In genomic region chr13:20182239-20182825, GRCm38 (mm10) we compare ENCODE assay signal across 8 mouse cellular contexts.
DNase-seq lines count a peak whose midpoint lies in the region; ATAC-seq lines count a peak whose summit lies in the region.

No protein-coding gene starts in this region.

- no peaks in the 10 kb centered on the region for H3K36me3 ChIP-seq in lung, embryonic 15.5 days

- H3K4me3 ChIP-seq in lung, embryonic 15.5 days: no peak overlapping the region

- no peak overlapping the region for H3K4me2 ChIP-seq in lung, embryonic 15.5 days

- H3K27me3 ChIP-seq in lung, embryonic 15.5 days: no peaks in the 10 kb centered on the region

- peak; percentile 69 for ATAC-seq in lung, embryonic 15.5 days (ENCODE audit: borderline replicate concordance, extremely low read depth, low FRiP score, low TSS enrichment)

- intact Hi-C loops in heart, postnatal 25 days (cut with DNase I): loop anchor here (2.0 to 5.0 kb wide), 2 partner anchors 50 kb away; no protein-coding TSS in a partner anchor

- peak; percentile 49 for DNase-seq in adrenal gland, postnatal 10 days
- DNase-seq in adrenal gland, postnatal 4 days (ENCODE audit: low spot score in 2 of 2): no peak
- peak; percentile 24 for DNase-seq in right cerebral cortex, adult 18-20 months
- no peak for DNase-seq in right cerebral cortex, postnatal 25 days
- DNase-seq in heart, postnatal 25 days (ENCODE audit: low spot score): peak; percentile 21
- no peak for DNase-seq in thymus, adult 18-20 months
- no peak for DNase-seq in thymus, postnatal 25 days

- H3K27ac ChIP-seq in lung, embryonic 15.5 days: peak overlapping the region; percentile 76

- WGBS in lung, embryonic 15.5 days: 54% methylated on average over 6 of the region's 6 CpGs

- H3K9me3 ChIP-seq in lung, embryonic 15.5 days: no peaks in the 10 kb centered on the region

- H3K9ac ChIP-seq in lung, embryonic 15.5 days: no peak overlapping the region

- H3K4me1 ChIP-seq in lung, embryonic 15.5 days: peaks cover 39% of the 10 kb centered on the region

Comparison
In these comparisons a context has a peak if more than half of its experiments do, and no peak if none do; other contexts are left out.
1. DNase-seq: peak in adrenal gland, postnatal 10 days (single experiment), right cerebral cortex, adult 18-20 months (single experiment) and heart, postnatal 25 days (single experiment); none in adrenal gland, postnatal 4 days (0 of 2), right cerebral cortex, postnatal 25 days (single experiment), thymus, adult 18-20 months (0 of 2) and thymus, postnatal 25 days (single experiment).